Mouse (Mus musculus) brain, embryonic 18.5 days (tissue): ENCODE data around the gene Olfr652.

Experiments
- DNase-seq: peaks from one replicate; pipeline ENCODE4 v3.0.0-alpha.2; 2012; ENCODE audit warnings: low read depth, low spot score

Gene Olfr652

GRCm38 (mm10) chr7:104560601-104561000 is at the start of gene Olfr652:
Gene Olfr652 (plus strand): TSS chr7:104560901.
- no peak for DNase-seq

GRCm38 (mm10) chr7:104549833-104550232 is 10.9 kb upstream of the Olfr652 start, which contains the start of gene Olfr651:
Gene Olfr651 (plus strand): TSS chr7:104550133.
- DNase-seq: no peak

- DNase-seq: no peak
Measured at GRCm38 (mm10) chr7:104552700-104553099, 8.0 kb upstream of the Olfr652 start.

GRCm38 (mm10) chr7:104577014-104577413 is 16.3 kb downstream of the Olfr652 start, which contains the start of gene Olfr653:
Gene Olfr653 (plus strand): TSS chr7:104577314.
- DNase-seq: no peak

- DNase-seq: no peak
Measured at GRCm38 (mm10) chr7:104580846-104581245, 20.1 kb downstream of the Olfr652 start.

GRCm38 (mm10) chr7:104581429-104581828 is 20.7 kb downstream of the Olfr652 start:
- DNase-seq: no peak

DNA sequence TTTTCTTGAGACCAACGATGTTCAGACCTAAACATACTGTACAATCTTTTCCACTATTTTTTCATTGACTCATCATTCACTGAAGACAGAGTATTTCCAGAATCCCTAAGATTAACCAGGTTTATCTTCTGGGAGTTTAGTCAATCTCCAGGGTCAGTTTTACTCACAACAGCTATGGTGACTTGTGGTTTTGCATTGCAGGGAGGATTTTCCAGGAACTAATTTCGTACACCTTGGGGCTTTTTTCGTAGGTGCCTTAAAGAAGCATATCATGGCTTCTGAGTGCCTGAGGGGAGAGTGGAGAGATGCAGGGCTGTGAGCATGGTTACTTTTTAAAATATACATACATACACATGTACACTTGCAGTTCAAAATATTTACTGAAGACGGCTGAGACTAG is 26.0 kb downstream of the Olfr652 start, which contains the start of gene Olfr654:
Olfr654 (plus strand) TSS at position 301 of the 400 bp plus-strand sequence.
- DNase-seq: no peak

DNA sequence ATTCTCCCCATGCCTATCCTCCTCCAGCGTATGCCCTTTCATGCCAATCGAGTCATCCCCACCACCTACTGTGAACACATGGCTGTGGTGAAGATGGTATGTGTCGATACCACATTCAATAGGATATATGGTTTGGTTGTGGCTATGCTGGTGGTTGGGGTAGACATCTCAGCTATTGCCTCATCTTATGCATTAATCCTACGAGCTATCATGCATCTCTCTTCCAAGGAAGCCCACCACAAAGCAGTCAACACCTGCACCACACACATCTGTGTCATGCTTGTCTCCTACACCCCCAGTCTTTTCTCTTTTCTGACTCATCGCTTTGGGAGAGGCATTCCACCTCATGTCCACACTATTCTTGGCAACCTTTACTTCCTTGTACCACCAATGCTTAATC is 27.6 kb downstream of the Olfr652 start:
- DNase-seq: no peak

- DNase-seq: no peak
Measured at GRCm38 (mm10) chr7:104601679-104602078, 41.0 kb downstream of the Olfr652 start, which contains the start of gene Olfr655. Gene Olfr655 (minus strand): TSS chr7:104601779.

- DNase-seq: no peak
Measured at GRCm38 (mm10) chr7:104603173-104603572, 42.5 kb downstream of the Olfr652 start.

DNA sequence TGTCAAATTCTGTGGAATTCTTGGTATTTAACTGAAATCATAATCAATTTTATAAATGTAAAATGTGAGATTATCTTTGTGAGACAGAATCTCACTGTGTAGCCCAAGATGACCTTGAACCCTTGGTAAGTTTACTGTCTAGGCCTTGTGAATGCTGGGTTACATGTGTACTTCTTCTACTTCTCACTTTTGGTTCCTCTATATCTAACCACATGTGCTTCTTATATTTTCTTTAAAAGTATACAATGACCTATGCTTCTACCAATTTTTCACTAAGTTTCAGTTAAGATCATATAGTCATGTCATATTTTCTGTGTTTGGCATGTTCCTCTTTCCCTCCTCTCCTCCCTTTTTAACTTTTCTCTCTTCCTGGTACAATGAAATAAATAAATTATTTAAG is 44.0 kb downstream of the Olfr652 start:
- DNase-seq: no peak

- DNase-seq: no peak
Measured at GRCm38 (mm10) chr7:104613655-104614054, 53.0 kb downstream of the Olfr652 start, which contains the start of gene Olfr656. Gene Olfr656 (plus strand): TSS chr7:104613955.
